Mouse (Mus musculus): ENCODE measurements around the gene Olfr1494.

Gene Olfr1494

DNA sequence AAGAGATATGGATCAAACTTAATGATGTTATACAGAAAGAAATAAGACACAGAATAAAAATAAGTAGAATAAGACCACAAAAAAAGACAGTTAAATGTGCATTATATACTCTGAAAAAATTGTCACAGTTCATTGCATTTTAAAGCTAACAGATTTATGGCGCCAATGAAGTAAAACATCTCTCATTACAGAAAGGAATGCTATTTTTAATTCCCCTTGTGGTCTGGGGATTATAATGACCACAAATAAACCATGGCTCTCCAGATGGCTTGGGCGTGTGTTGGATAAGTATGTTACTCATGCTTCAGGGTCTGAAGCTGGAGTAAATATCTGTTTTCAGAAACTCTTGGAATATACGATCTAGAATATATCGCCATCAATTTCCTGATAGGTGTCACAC, at the start of gene Olfr1494:
TSS of gene Olfr1494 (plus strand) at position 301 of the 400 bp plus-strand sequence.
- no peak for DNase-seq (ENCODE audit: low spot score)

GRCm38 (mm10) chr19:13696968-13697367, 42.6 kb upstream of the Olfr1494 start, which contains the start of gene Olfr1491:
TSS of gene Olfr1491 (plus strand) at chr19:13697268.
- no peak for DNase-seq (ENCODE audit: low spot score)

GRCm38 (mm10) chr19:13722978-13723377, 16.6 kb upstream of the Olfr1494 start, which contains the start of gene Olfr1493-ps1:
TSS of gene Olfr1493-ps1 (plus strand) at chr19:13723278.
- DNase-seq (ENCODE audit: low spot score), result no peak

GRCm38 (mm10) chr19:13749366-13749765, 9.8 kb downstream of the Olfr1494 start:
- no peak for DNase-seq (ENCODE audit: low spot score)

- no peak for DNase-seq (ENCODE audit: low spot score)
Observed at GRCm38 (mm10) chr19:13764306-13764705, 24.8 kb downstream of the Olfr1494 start, which contains the start of gene Olfr1495. TSS of gene Olfr1495 (plus strand) at chr19:13764606.

- DNase-seq (ENCODE audit: low spot score), result no peak
Observed at GRCm38 (mm10) chr19:13768565-13769276, 29.2 kb downstream of the Olfr1494 start.

DNA sequence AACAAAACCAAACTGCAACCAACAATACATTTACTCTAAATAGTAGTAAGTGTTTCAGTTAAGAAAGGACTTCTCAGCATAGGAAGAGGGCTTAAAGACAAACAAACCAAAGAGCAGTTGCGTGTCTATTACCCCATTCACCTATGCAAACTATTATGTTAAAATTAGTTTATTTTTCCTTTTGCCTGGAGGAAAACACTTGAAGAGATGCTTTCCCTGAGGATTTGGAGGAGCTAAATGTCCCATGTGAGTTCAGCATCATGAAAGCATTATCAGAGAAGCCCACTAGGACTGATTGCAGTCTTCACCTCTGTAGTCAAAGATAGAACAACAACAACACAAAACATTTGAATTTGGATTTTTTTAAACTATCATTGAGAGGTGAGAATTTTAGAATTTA, 38.0 kb downstream of the Olfr1494 start, which contains the start of gene Olfr1496:
TSS of gene Olfr1496 (plus strand) at position 301 of the 400 bp plus-strand sequence.
- no peak for DNase-seq (ENCODE audit: low spot score)

DNA sequence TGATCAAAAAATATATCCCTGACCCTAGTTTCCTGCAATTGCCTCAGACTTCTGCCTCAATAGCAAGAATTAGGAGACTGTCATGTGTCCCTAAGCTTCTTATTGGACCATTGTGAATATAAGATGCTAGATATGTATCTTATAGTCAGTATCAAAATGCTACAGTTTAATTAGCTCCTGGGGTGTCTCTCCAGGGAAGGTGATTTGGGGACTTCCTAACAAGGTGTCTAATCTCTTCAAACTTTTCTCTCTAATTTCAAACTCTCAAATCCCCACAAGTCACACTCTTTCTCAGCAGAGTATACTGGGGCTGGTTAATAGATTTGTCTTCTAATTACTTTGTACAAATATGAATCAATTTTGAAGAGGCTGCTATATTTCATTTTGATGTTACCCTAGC, 58.6 kb downstream of the Olfr1494 start, which contains the start of gene Olfr1497:
TSS of gene Olfr1497 (minus strand) at position 101 of the 400 bp plus-strand sequence.
- DNase-seq (ENCODE audit: low spot score), result no peak
